Mouse (Mus musculus) midbrain, embryonic 12.5 days (tissue): ENCODE data around the gene Ovca2. TPM values are rescaled to one million over a fixed set of nuclear protein-coding genes. Genes with fewer than 3 reads are reported as not detected.

ENCODE experiments used
- ATAC-seq: fragments of 200-750 bp; cut with Nextera tagmentation; 2 replicates; pipeline ENCODE4 v1.8.0; 2017; ENCODE audit warnings: low read depth, moderate TSS enrichment, moderate library complexity; ENCODE audit not compliant: low FRiP score
- H3K27ac ChIP-seq: fragments of 300-500 bp; sonication (generic); replicated peaks from 2 replicates; pipeline ENCODE4 v1.5.1; 2016; ENCODE audit warnings: mild to moderate bottlenecking
- H3K27me3 ChIP-seq: fragments of 300-500 bp; sonication (generic); 2 replicates; pipeline ENCODE4 v1.6.1; 2016; ENCODE audit warnings: mild to moderate bottlenecking
- H3K36me3 ChIP-seq: fragments of 300-500 bp; sonication (generic); 2 replicates; pipeline ENCODE4 v1.6.1; 2016
- H3K4me1 ChIP-seq: fragments of 300-500 bp; sonication (generic); 2 replicates; pipeline ENCODE4 v1.6.1; 2016
- H3K4me2 ChIP-seq: fragments of 300-500 bp; sonication (generic); replicated peaks from 2 replicates; pipeline ENCODE4 v1.6.1; 2016; ENCODE audit warnings: mild to moderate bottlenecking, moderate library complexity
- H3K4me3 ChIP-seq: fragments of 300-500 bp; sonication (generic); 2 replicates; pipeline ENCODE4 v1.5.1; 2016; ENCODE audit warnings: mild to moderate bottlenecking
- H3K9ac ChIP-seq: fragments of 300-500 bp; sonication (generic); replicated peaks from 2 replicates; pipeline ENCODE4 v1.6.1; 2016; ENCODE audit warnings: mild to moderate bottlenecking, moderate library complexity
- H3K9me3 ChIP-seq: fragments of 300-500 bp; sonication (generic); 2 replicates; pipeline ENCODE4 v1.6.1; 2016; ENCODE audit warnings: mild to moderate bottlenecking
- WGBS: fragments of 180-500 bp; shearing (Covaris S2); methylation state at CpG from one replicate; pipeline ENCODE4 v1.1.7; 2016; 5-methylcytosine and 5-hydroxymethylcytosine counted together
- polyA plus RNA-seq: library from polyadenylated mRNA; unstranded; fragments of >200 nt; fragmentation: Nextera tagmentation; extraction: Ambion mirVana; gene quantifications from 2 replicates; pipeline ENCODE4 v1.2.1, GENCODE M21; 2016

The Ovca2 gene
- polyA plus RNA-seq, 1 experiment from 2014 or later = 23.2 TPM

DNA sequence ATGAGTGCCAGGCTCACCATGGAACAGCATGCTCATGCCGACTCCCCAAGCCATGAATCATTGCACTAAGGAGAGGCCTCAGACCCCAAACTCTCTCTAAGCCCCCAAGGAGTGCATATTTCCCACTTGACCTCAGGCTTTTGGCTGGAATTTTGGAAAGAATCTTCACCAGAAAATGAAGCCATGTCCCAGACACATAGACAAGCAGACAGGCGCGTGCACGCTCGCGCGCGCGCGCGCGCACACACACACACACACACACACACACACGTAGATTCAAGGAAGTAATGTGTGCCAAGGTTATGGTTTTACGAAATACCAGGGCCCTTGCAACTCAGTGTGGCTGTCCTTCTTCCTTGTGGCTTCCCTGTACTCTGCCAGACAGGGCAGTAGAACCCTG is 20.2 kb downstream of the Ovca2 start:
- H3K36me3 ChIP-seq = peaks cover 52% of the 10 kb centered on the region

DNA sequence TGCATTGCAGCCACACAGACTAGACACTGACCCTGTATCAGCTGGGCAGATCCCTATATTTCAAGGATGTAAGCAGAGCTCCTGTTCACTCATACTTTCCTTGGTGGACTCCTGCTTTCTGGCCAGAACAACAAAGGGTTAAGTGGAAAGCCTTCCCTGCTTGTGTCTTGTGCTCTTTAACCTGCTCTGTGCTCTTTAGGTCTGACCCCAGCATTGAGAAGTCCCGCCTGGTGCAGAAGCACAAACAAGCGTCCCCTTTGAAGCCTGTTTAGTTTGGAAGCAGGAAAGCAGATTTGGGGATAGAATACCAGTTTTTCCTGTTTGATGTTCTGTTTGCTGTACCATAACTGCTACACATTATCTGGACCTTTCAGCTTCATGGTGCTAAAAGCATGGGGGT is 20.7 kb downstream of the Ovca2 start:
- H3K4me1 ChIP-seq = no peaks in the 10 kb centered on the region
- no peak overlapping the region for H3K27ac ChIP-seq
- H3K4me2 ChIP-seq = no peak overlapping the region
- H3K27me3 ChIP-seq = peaks cover 4% of the 10 kb centered on the region
- no peak overlapping the region for H3K4me3 ChIP-seq
- H3K36me3 ChIP-seq = peaks cover 46% of the 10 kb centered on the region
- no peak overlapping the region for H3K9ac ChIP-seq
- ATAC-seq = no peak
- 56% methylated on average over 2 of the region's 2 CpGs for whole genome bisulfite sequencing
- H3K9me3 ChIP-seq = no peaks in the 10 kb centered on the region

More for the DNA sequence above, 20.2 kb downstream of the Ovca2 start:
- Histone ChIP-seq H3K9ac (no peak overlapping the region), H3K27ac (no peak overlapping the region), H3K4me1 (no peaks in the 10 kb centered on the region), H3K27me3 (peaks cover 10% of the 10 kb centered on the region), H3K9me3 (no peaks in the 10 kb centered on the region), H3K4me3 (no peak overlapping the region), H3K4me2 (no peak overlapping the region)
- WGBS = 94% methylated on average over 14 of the region's 14 CpGs
- no peak for ATAC-seq

DNA sequence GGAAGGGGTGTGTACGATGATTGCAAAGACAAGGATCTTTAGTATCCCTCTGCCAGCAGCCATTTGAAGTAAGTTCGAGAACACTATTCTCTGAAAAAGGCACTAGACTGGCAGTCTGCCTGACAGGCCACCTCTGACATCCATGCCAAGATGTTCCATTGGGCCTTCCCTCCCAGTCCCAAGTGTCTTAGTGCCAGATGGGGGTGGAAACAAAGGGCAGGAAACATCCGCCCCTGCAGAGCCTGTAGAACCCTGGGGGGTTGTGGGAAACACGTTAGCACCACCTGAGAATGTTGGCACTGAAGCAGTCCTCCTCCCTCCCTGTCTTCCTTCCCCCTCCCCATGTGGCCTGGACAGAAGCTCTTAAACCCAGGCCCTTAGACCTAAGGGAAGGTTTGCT is 21.6 kb downstream of the Ovca2 start:
- Histone ChIP-seq H3K4me2 (no peak overlapping the region), H3K4me1 (no peaks in the 10 kb centered on the region), H3K9ac (no peak overlapping the region), H3K27me3 (no peaks in the 10 kb centered on the region), H3K9me3 (no peaks in the 10 kb centered on the region), H3K36me3 (peaks cover 38% of the 10 kb centered on the region), H3K4me3 (no peak overlapping the region), H3K27ac (no peak overlapping the region)
- ATAC-seq = no peak
- WGBS = 79% methylated on average over 4 of the region's 4 CpGs

DNA sequence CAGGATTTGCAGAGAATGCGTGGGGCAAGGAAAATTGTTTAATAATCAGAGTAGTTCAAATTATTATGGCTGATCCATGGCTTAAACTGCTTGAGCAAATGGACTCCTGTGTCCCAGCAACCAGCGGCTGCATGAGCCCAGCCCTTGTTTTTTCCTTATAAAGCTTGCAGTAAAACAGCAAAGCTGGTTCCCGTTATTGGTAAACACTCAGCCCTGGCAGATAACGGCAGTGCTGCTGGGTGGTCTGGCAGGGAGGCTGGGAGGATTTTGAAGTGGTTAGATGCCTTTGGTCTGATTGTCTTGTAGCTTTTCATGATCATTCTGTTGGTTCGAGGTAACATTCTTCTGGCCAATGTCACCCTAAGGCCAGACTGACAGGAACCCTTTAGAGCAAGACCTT is 22.2 kb downstream of the Ovca2 start:
- Histone ChIP-seq H3K27me3 (no peaks in the 10 kb centered on the region), H3K4me1 (no peaks in the 10 kb centered on the region), H3K4me3 (no peak overlapping the region), H3K9ac (no peak overlapping the region), H3K36me3 (peaks cover 31% of the 10 kb centered on the region), H3K4me2 (no peak overlapping the region), H3K27ac (no peak overlapping the region), H3K9me3 (no peaks in the 10 kb centered on the region)
- WGBS = 77% methylated on average over 5 of the region's 5 CpGs
- ATAC-seq = no peak

DNA sequence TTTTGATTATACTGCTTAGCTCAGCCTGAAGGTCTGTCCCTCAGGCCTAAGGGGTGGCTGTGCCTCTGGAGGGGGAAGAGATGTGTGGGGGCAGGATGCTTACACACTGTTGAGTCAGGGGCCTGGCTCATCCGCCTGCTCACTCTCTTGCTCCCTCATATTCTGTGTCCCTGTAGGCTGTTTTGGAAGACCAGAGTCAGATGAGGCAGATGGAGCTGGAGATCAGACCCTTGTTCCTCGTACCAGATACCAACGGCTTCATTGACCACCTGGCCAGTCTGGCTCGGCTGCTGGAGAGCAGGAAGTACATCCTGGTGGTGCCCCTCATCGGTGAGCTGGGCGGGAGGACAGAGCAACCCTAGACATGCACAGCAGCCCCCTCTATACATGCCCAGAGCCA is 22.6 kb downstream of the Ovca2 start:
- WGBS = 80% methylated on average over 6 of the region's 6 CpGs
- H3K9ac ChIP-seq = no peak overlapping the region

DNA sequence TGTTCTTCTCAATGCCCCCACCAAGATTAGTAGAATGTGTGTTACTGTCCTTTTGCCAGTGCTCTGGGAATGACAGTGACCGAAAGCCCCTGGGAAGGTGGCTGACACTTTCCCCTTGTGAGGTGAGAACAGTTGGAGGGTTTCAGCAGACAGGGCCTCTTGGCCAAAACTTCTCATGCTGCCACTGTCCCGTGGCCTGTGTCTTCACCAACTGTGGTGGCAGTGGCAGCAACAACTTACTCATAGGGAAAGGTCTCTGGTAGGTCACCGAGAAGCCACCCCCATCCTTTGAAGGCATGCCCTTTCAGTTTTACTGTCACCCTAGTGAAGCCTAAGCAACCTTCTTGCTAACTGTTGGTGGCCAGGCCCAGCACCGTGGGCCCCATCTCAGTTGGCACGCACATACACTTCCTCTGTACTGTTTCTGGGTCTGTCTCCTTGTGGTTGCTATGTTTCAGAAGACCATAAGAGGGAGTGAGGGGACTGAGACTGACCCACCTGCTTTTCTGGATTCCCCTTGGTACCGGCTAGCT is 24.5 kb downstream of the Ovca2 start:
- H3K4me2 ChIP-seq = no peak overlapping the region
- WGBS = 79% methylated on average over 6 of the region's 6 CpGs

More for the DNA sequence above, 22.6 kb downstream of the Ovca2 start:
- H3K4me2 ChIP-seq = no peak overlapping the region
- no peak overlapping the region for H3K27ac ChIP-seq
- no peaks in the 10 kb centered on the region for H3K4me1 ChIP-seq
- ATAC-seq = no peak
- peaks cover 29% of the 10 kb centered on the region; the same call in 1 of the 2 replicates for H3K36me3 ChIP-seq
- no peaks in the 10 kb centered on the region for H3K27me3 ChIP-seq
- no peak overlapping the region for H3K4me3 ChIP-seq
- H3K9me3 ChIP-seq = no peaks in the 10 kb centered on the region

DNA sequence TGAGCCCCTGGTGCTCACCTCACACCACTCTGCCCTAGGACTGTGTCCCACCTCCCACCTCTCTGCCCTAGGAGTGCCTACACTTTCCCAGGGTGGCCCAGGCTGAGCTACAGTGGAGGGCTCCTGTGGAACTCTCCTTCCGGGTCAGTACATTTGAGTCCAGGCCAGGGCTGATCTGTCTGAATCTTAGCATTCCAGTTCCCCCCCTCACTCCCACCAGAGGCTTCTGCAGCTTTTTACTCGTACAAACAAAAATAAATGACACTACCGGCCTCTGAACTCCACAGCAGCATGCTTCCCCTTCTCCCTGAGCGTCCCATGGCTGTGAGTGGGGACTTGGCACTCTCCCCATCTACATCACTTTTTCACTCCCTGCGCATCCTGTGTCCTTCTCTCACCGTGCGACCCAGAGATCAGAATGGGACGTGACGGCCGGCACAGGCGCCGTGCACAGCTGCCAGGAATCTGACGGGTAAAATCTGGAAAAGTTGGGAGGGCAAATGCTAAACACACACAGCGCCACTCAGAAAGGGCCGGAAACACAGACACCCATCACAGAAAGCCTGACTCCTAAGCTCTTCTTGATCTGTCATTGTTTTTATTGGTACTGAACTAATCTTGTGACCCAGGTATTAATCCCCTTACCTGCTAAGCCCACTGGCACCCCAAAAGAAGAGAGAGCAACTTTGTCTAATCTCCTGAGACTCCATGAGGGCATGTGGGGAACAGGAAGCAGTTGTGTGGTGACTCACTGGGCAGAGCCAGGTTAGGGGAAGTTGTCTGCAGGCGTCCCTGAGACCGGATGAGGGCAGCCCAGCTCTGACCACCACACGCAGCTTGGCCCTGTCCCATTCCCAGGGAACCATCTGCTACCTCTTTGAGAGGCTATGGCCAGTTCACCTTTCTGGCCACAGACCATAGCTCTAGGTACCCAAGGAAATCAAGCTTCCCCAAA is 25.8 kb downstream of the Ovca2 start:
- no peak overlapping the region for H3K4me3 ChIP-seq
- H3K4me2 ChIP-seq = no peak overlapping the region
- no peaks in the 10 kb centered on the region for H3K9me3 ChIP-seq
- no peak overlapping the region for H3K27ac ChIP-seq
- no peaks in the 10 kb centered on the region for H3K27me3 ChIP-seq
- no peak for ATAC-seq
- H3K9ac ChIP-seq = no peak overlapping the region
- H3K36me3 ChIP-seq = peaks cover 18% of the 10 kb centered on the region; the same call in 1 of the 2 replicates
- 80% methylated on average over 18 of the region's 18 CpGs for WGBS
- H3K4me1 ChIP-seq = no peaks in the 10 kb centered on the region; the same call in 1 of the 2 replicates

More for the DNA sequence above, 24.5 kb downstream of the Ovca2 start:
- no peak overlapping the region for H3K9ac ChIP-seq
- H3K27me3 ChIP-seq = no peaks in the 10 kb centered on the region
- H3K36me3 ChIP-seq = peaks cover 25% of the 10 kb centered on the region; the same call in 1 of the 2 replicates
- H3K4me3 ChIP-seq = no peak overlapping the region
- no peaks in the 10 kb centered on the region for H3K4me1 ChIP-seq
- no peaks in the 10 kb centered on the region for H3K9me3 ChIP-seq
- no peak for ATAC-seq
- H3K27ac ChIP-seq = no peak overlapping the region

DNA sequence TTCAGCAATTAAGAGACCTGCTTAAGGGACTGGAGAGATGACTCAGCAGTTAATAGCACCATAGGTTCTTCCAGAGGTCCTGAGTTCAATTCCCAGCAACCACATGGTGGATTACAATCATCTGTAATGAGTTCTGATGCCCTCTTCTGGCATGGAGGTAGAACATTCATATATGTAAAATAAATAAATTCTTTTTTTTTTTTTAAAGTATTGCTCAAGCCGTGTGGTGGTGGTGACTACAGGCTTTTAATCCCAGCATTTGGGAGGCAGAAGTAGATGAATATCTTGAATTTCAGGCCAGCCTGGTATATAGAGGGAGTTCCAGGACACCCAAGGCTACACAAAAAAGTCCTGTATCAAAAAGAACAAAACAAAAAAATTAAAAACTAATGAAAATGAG is 28.3 kb downstream of the Ovca2 start:
- Histone ChIP-seq H3K27ac (no peak overlapping the region), H3K36me3 (peaks cover 24% of the 10 kb centered on the region; the same call in 1 of the 2 replicates), H3K4me1 (peaks cover 4% of the 10 kb centered on the region; the same call in 1 of the 2 replicates), H3K27me3 (no peaks in the 10 kb centered on the region), H3K9ac (no peak overlapping the region), H3K9me3 (no peaks in the 10 kb centered on the region), H3K4me3 (no peak overlapping the region), H3K4me2 (no peak overlapping the region)
- 81% methylated on average over 1 of the region's 1 CpGs for WGBS
- ATAC-seq = no peak

DNA sequence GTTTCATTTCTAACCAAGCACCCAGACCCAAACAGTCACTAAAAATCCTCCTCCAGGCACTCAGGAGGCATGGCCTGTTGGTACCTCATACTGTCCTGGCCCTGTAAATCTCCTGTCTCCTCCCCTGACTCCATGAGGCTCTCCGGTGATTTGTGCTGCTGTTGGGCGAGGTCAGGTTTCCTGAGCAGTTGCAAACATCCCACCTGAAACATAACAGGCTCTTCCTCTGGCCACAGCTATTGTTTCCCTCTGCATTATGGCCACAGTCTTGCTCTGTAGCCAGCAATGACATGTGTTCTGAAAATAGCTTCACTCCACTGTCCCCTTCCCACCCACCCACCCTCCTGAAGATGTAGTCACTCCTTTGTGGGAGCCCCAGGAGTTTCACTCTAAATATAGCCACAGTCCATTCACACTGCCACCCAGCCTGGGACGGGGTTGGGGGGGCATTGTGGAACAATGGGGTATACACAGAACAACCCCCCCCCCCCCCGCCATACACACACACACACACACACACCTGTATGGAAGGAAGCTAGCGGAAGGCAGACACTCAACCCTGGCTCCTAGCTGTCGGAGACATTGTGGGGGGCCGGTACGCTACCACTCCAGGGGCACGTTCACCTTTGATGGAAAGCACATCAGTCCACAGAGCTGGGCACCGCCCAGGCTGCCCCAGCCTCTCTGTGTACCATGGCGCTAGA is 30.2 kb downstream of the Ovca2 start:
- H3K36me3 ChIP-seq = peaks cover 41% of the 10 kb centered on the region

DNA sequence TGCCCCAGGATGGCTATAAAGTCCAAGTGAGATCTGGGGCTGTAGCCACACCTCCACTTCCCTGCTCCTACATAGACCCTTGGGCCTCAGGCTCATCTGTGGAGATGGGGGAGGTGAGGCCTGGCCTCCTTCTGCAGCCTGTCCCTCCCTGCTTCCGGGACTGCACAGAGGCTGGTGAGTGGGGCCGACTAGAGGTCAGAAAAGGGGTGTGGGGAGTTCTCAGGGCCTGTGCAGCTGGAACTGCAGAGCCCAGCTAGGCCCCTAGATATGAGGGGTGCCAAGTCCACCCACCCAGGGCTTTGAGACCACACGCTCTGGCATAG is 30.8 kb downstream of the Ovca2 start:
- 60% methylated on average over 3 of the region's 3 CpGs for WGBS
- H3K9ac ChIP-seq = no peak overlapping the region
- no peak overlapping the region for H3K4me3 ChIP-seq
- peaks cover 48% of the 10 kb centered on the region for H3K36me3 ChIP-seq
- no peak for ATAC-seq
- no peaks in the 10 kb centered on the region for H3K9me3 ChIP-seq
- peaks cover 4% of the 10 kb centered on the region; the same call in 1 of the 2 replicates for H3K4me1 ChIP-seq
- no peaks in the 10 kb centered on the region for H3K27me3 ChIP-seq
- H3K27ac ChIP-seq = peak overlapping the region; percentile 43
- no peak overlapping the region for H3K4me2 ChIP-seq

More for the DNA sequence above, 30.2 kb downstream of the Ovca2 start:
- Histone ChIP-seq H3K4me1 (peaks cover 4% of the 10 kb centered on the region; the same call in 1 of the 2 replicates), H3K9me3 (no peaks in the 10 kb centered on the region), H3K4me3 (no peak overlapping the region), H3K9ac (no peak overlapping the region), H3K27ac (peak overlapping the region; percentile 43; the same call in 1 of the 2 replicates), H3K4me2 (no peak overlapping the region), H3K27me3 (no peaks in the 10 kb centered on the region)
- WGBS = 92% methylated on average over 9 of the region's 11 CpGs
- ATAC-seq = no peak

DNA sequence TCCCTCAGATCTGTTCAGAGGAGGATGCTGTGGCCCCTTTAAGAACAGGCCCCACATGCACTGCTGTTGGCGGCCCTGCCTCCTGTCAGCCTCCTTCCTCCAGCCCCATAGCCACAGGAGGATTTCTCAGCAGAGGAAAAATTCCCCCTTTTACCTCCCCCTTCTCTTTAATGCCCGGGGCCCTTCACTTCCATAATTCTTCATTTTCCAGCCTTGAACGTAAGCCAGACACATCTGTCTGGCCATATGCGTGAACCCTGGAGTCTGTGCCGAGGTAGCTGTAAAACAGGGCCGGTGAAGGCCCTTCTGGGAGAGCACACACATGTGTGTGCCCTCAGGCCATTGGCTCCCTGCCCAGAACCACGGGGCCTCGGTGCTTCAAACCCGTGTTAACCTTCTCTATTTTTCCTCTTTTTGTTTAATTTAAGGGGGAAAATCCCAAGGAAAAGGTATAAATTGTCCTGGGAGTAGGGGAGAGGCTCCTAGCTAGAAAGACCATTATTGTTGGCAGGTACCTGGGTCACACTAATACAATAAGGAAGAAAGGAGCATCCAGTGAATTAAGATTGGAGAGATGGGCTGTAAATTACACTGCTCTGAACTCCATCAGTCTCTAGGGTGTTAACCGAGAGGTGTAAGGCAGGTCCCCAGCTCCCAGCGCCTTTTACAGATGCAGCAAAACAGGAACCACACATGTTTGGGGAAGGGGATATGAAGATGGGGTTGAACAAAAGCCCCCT is 31.4 kb downstream of the Ovca2 start:
- no peaks in the 10 kb centered on the region for H3K9me3 ChIP-seq
- H3K4me2 ChIP-seq = no peak overlapping the region
- H3K4me3 ChIP-seq = no peak overlapping the region
- no peaks in the 10 kb centered on the region for H3K27me3 ChIP-seq
- WGBS = 70% methylated on average over 11 of the region's 11 CpGs
- H3K4me1 ChIP-seq = peaks cover 4% of the 10 kb centered on the region; the same call in 1 of the 2 replicates
- peaks cover 52% of the 10 kb centered on the region for H3K36me3 ChIP-seq
- H3K9ac ChIP-seq = no peak overlapping the region
- peak overlapping the region; percentile 43 for H3K27ac ChIP-seq
- ATAC-seq = no peak; the same call in 1 of the 2 replicates
